Mouse (Mus musculus) thymus, adult 2 months (tissue): ENCODE results near the gene Tgfb1i1.

Experiments used
- CTCF ChIP-seq: fragments of 200-500 bp; IDR thresholded peaks from 2 replicates; pipeline ENCODE4 v1.5.1; 2012; ENCODE audit warnings: mild to moderate bottlenecking, control low read depth, low read length, moderate library complexity, borderline replicate concordance; ENCODE audit not compliant: control insufficient read depth, poor library complexity, insufficient read depth; ENCODE audit errors: extremely low read depth
- POLR2A ChIP-seq: fragments of 200-500 bp; IDR thresholded peaks from 2 replicates; pipeline ENCODE4 v1.6.1; 2012; ENCODE audit warnings: mild to moderate bottlenecking, low read length, control low read depth, moderate library complexity; ENCODE audit not compliant: control insufficient read depth, poor library complexity, insufficient read depth; ENCODE audit errors: extremely low read depth

DNA sequence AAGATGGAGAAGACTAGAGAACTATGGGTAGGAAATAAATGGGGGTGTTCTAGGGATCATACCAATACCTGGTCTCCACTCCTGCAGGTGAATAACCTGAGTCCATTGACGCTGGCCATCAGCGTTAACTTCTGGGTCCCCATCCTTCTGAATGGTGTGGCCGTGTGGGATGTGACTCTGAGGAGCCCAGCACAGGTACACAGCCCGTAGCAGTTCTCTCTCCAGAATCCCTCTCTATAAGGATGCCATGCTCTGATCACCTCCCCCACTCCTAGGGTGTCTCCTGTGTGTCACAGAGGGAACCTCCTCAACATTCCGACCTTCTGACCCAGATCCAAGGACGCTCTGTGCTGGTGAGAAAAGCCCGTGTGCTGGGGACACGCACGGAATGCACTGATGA lies 43.5 kb upstream of the Tgfb1i1 start:
- TF ChIP-seq POLR2A, result no peak
- no peak for TF ChIP-seq CTCF
